Mouse (Mus musculus): ENCODE results near the gene Rhox6. TPM values are rescaled to one million over a fixed set of nuclear protein-coding genes. Genes with fewer than 3 reads are reported as not detected.
A peak's percentile ranks its signal among the peaks of the same experiment; 100 is the strongest.
"Not testable (repeated sequence)": the region's sequence is repeated elsewhere in the genome, so short reads cannot be mapped to it uniquely, and the experiment has no call there.

Rhox6 gene
- polyA plus RNA-seq (2014; fragmentation: Nextera tagmentation; extraction: Ambion mirVana), result not detected in 2 replicates

DNA sequence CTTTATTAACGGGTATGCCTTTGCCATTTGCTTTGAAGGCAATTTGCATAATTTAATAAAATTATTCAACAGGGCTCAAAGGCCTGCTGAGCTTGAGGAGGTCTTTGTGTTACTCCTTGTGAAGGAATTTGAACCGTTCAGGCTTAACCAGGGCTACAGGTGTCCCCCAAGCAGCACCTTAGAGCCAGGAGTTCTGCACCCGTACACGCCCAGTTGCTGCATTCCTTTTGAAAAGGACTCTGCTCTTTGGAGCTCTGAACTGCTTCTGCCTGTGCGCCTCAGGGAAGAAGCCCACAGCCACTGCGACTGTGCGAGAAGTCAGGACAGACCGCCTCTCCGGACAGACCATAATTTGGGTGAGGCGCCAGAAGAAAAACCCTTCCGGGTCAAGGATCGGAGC lies at the start of gene Rhox6:
Rhox6 (plus strand) TSS at position 301 of the 400 bp plus-strand sequence.
- not testable (repeated sequence) for H3K36me3 ChIP-seq (ENCODE audit: control insufficient read depth, insufficient read depth, low read length); H3K27me3 ChIP-seq (replicated peaks; ENCODE audit: control insufficient read depth, insufficient read depth, low read length); H3K27ac ChIP-seq (ENCODE audit: low read depth, low read length); H3K9me3 ChIP-seq (replicated peaks; ENCODE audit: control insufficient read depth, low read length); H3K9ac ChIP-seq (ENCODE audit: low read length); H3K4me3 ChIP-seq (ENCODE audit: low read depth, low read length); H3K4me2 ChIP-seq (ENCODE audit: low read length); ATAC-seq; DNase-seq (ENCODE audit: low spot score); H3K4me1 ChIP-seq (ENCODE audit: control insufficient read depth, insufficient read depth, low read length)
- WGBS, result 91% methylated on average over 4 of the region's 12 CpGs

DNA sequence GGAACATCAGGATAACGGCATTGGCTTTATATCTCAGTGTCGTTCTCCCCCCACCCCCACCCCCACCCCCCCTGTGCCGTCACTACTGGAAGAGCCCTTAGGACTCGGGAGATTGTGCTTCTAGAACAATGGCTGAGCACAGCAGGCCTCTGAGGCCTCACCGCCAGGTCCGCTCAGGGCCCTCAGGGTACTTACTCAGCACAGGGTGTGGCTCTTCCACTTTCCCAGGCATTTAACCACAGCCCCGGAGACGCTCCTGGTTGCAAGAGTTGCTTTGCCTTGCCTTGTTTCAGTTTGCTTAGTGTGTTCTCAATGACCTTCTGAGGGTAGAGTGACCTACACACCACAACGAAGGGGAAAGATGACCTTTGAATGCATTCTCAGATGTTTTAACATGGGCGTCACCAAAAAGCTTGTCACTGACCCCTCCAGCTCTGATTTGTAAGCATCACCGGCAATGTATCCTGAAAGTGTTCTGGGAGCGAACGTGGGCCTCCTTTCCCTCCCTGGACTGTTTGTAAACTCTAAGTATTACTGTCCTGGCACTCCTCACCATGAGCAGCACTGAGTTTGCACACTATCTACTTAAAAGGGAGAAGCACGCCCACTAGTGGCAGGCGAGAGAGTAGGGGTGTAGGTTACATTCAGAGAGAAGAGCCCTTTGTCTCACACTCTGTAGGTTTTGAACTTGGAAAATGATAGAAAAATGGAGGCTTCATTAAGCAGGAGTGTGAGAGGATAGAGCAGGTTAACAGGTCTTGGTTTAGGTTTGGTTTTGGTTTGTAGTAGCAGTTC lies 19.2 kb upstream of the Rhox6 start:
- no peak overlapping the region for H3K9ac ChIP-seq (ENCODE audit: low read length)
- no peak overlapping the region for H3K4me3 ChIP-seq (ENCODE audit: low read depth, low read length)
- H3K27ac ChIP-seq (ENCODE audit: low read depth, low read length), result no peak overlapping the region
- H3K4me2 ChIP-seq (ENCODE audit: low read length), result no peak overlapping the region
- ATAC-seq (no peak), DNase-seq (ENCODE audit: low spot score) (no peak)
- no peaks in the 10 kb centered on the region for H3K36me3 ChIP-seq (ENCODE audit: control insufficient read depth, insufficient read depth, low read length)
- H3K4me1 ChIP-seq (ENCODE audit: control insufficient read depth, insufficient read depth, low read length), result no peaks in the 10 kb centered on the region
- 81% methylated on average over 15 of the region's 15 CpGs for WGBS
- no peaks in the 10 kb centered on the region for H3K9me3 ChIP-seq (replicated peaks; ENCODE audit: control insufficient read depth, low read length)
- H3K27me3 ChIP-seq (replicated peaks; ENCODE audit: control insufficient read depth, insufficient read depth, low read length), result no peaks in the 10 kb centered on the region

DNA sequence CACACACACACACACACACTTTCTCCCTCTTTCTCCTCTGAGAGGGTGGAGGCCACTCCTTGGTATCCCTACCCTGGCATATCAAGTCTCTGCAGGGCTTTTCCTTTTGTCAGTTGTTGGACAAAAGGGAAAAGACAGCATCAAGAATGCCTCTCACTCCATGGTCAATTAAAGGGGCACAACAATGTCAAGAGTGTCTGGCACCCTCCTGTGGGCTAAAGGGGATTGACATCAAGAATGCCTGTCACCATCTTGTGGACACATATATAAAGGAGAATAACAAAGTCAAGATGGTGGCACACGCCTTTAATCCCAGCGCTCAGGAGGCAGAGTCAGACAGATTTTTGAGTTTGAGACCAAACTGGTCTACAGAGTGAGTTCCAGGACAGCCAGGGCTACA lies 17.3 kb upstream of the Rhox6 start:
- WGBS, result 84% methylated on average over 2 of the region's 2 CpGs
- Histone ChIP-seq H3K36me3 (ENCODE audit: control insufficient read depth, insufficient read depth, low read length) (no peaks in the 10 kb centered on the region), H3K27ac (ENCODE audit: low read depth, low read length) (no peak overlapping the region), H3K27me3 (replicated peaks; ENCODE audit: control insufficient read depth, insufficient read depth, low read length) (no peaks in the 10 kb centered on the region), H3K4me1 (ENCODE audit: control insufficient read depth, insufficient read depth, low read length) (no peaks in the 10 kb centered on the region), H3K9me3 (replicated peaks; ENCODE audit: control insufficient read depth, low read length) (no peaks in the 10 kb centered on the region), H3K4me2 (ENCODE audit: low read length) (no peak overlapping the region), H3K9ac (ENCODE audit: low read length) (no peak overlapping the region), H3K4me3 (ENCODE audit: low read depth, low read length) (no peak overlapping the region)
- ATAC-seq (no peak), DNase-seq (ENCODE audit: low spot score) (no peak)

DNA sequence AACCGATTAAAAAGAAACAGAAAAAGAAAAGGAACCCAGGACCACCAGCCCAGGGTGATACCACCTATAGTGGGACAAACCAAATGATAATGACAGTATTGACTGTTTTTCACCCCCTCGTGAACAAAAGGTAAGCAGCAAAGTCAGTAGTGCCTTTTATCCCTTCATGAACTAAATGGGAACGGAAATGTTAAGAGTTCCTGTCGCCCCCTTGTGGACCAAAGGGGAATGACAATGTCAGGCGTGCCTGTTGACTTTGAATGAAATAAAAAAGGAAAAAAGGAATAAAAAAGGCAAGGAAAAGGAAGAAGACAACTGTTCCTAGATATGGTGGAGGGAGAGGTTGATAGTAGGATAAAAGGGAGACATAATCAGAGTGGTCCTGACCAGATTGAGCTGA lies 15.5 kb upstream of the Rhox6 start:
- no peak overlapping the region for H3K4me3 ChIP-seq (ENCODE audit: low read depth, low read length)
- H3K27me3 ChIP-seq (replicated peaks; ENCODE audit: control insufficient read depth, insufficient read depth, low read length), result no peaks in the 10 kb centered on the region
- H3K36me3 ChIP-seq (ENCODE audit: control insufficient read depth, insufficient read depth, low read length), result no peaks in the 10 kb centered on the region
- H3K4me2 ChIP-seq (ENCODE audit: low read length), result no peak overlapping the region
- no peaks in the 10 kb centered on the region for H3K4me1 ChIP-seq (ENCODE audit: control insufficient read depth, insufficient read depth, low read length)
- ATAC-seq (no peak), DNase-seq (ENCODE audit: low spot score) (peak; percentile 16)
- H3K9me3 ChIP-seq (replicated peaks; ENCODE audit: control insufficient read depth, low read length), result no peaks in the 10 kb centered on the region
- no peak overlapping the region for H3K27ac ChIP-seq (ENCODE audit: low read depth, low read length)
- WGBS, result 29% methylated on average over 5 of the region's 5 CpGs
- H3K9ac ChIP-seq (ENCODE audit: low read length), result no peak overlapping the region

- H3K4me3 ChIP-seq (ENCODE audit: low read depth, low read length), result no peak overlapping the region
- no peaks in the 10 kb centered on the region for H3K4me1 ChIP-seq (ENCODE audit: control insufficient read depth, insufficient read depth, low read length)
- ATAC-seq (no peak), DNase-seq (ENCODE audit: low spot score) (no peak)
- no peaks in the 10 kb centered on the region for H3K36me3 ChIP-seq (ENCODE audit: control insufficient read depth, insufficient read depth, low read length)
- no peaks in the 10 kb centered on the region for H3K9me3 ChIP-seq (replicated peaks; ENCODE audit: control insufficient read depth, low read length)
- no peak overlapping the region for H3K27ac ChIP-seq (ENCODE audit: low read depth, low read length)
- H3K27me3 ChIP-seq (replicated peaks; ENCODE audit: control insufficient read depth, insufficient read depth, low read length), result no peaks in the 10 kb centered on the region
- H3K9ac ChIP-seq (ENCODE audit: low read length), result no peak overlapping the region
- H3K4me2 ChIP-seq (ENCODE audit: low read length), result no peak overlapping the region
- 81% methylated on average over 10 of the region's 10 CpGs for WGBS
These were observed 11.0 kb upstream of the Rhox6 start for GRCm38 (mm10) chrX:37815665-37816064.

DNA sequence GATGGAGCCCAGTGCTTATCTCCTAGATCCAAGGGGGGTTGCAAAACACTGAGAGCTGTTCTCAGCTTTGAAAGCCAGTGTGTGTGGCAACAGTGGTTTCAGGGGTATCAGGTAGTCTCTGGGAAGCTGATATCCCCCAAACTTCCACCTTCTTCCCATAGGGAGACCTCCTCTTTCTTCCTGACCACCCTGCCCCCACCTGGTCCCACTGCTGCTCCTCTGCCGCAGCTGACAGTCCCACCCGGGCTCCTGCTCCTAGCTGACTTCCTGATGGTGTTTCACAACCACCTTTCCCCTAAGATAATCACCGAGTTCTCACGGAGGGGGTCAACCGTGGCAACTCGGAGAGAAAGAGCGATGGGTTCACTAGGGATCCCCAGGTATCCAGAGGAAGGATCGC lies 4.7 kb downstream of the Rhox6 start, which contains the start of gene Rhox7a:
Rhox7a (plus strand) TSS at position 301 of the 400 bp plus-strand sequence.
- ATAC-seq; H3K9me3 ChIP-seq (replicated peaks; ENCODE audit: control insufficient read depth, low read length); H3K4me2 ChIP-seq (ENCODE audit: low read length); H3K36me3 ChIP-seq (ENCODE audit: control insufficient read depth, insufficient read depth, low read length); H3K9ac ChIP-seq (ENCODE audit: low read length); H3K27me3 ChIP-seq (replicated peaks; ENCODE audit: control insufficient read depth, insufficient read depth, low read length); DNase-seq (ENCODE audit: low spot score); H3K27ac ChIP-seq (ENCODE audit: low read depth, low read length); H3K4me1 ChIP-seq (ENCODE audit: control insufficient read depth, insufficient read depth, low read length); H3K4me3 ChIP-seq (ENCODE audit: low read depth, low read length): not testable (repeated sequence)
- 86% methylated on average over 8 of the region's 8 CpGs for WGBS

- WGBS, result 97% methylated on average over 2 of the region's 2 CpGs
- DNase-seq (ENCODE audit: low spot score) (no peak), ATAC-seq (no peak)
- H3K4me1 ChIP-seq (ENCODE audit: control insufficient read depth, insufficient read depth, low read length), result no peaks in the 10 kb centered on the region
- H3K27me3 ChIP-seq (replicated peaks; ENCODE audit: control insufficient read depth, insufficient read depth, low read length), result no peaks in the 10 kb centered on the region
- no peaks in the 10 kb centered on the region for H3K9me3 ChIP-seq (replicated peaks; ENCODE audit: control insufficient read depth, low read length)
- no peaks in the 10 kb centered on the region for H3K36me3 ChIP-seq (ENCODE audit: control insufficient read depth, insufficient read depth, low read length)
- H3K4me2 ChIP-seq (ENCODE audit: low read length), result no peak overlapping the region
- no peak overlapping the region for H3K4me3 ChIP-seq (ENCODE audit: low read depth, low read length)
- H3K27ac ChIP-seq (ENCODE audit: low read depth, low read length), result no peak overlapping the region
- no peak overlapping the region for H3K9ac ChIP-seq (ENCODE audit: low read length)
These were observed 44.9 kb downstream of the Rhox6 start for GRCm38 (mm10) chrX:37871641-37872040.

- Histone ChIP-seq H3K4me2 (ENCODE audit: low read length) (no peak within 1 kb of the TSS), H3K9ac (ENCODE audit: low read length) (no peak within 1 kb of the TSS), H3K9me3 (replicated peaks; ENCODE audit: control insufficient read depth, low read length) (no peaks in the 10 kb centered on the region), H3K36me3 (ENCODE audit: control insufficient read depth, insufficient read depth, low read length) (no peaks in the 10 kb centered on the region), H3K4me3 (ENCODE audit: low read depth, low read length) (no peak within 1 kb of the TSS), H3K4me1 (ENCODE audit: control insufficient read depth, insufficient read depth, low read length) (no peaks in the 10 kb centered on the region), H3K27me3 (replicated peaks; ENCODE audit: control insufficient read depth, insufficient read depth, low read length) (no peaks in the 10 kb centered on the region), H3K27ac (ENCODE audit: low read depth, low read length) (no peak within 1 kb of the TSS)
- 82% methylated on average over 4 of the region's 4 CpGs for WGBS
- ATAC-seq, result no peak
- no peak for DNase-seq (ENCODE audit: low spot score)
These were observed 52.1 kb downstream of the Rhox6 start, which contains the start of gene Rhox8 for GRCm38 (mm10) chrX:37878844-37879243. TSS of gene Rhox8 (minus strand) at chrX:37878944.

All from forebrain, embryonic 14.5 days (tissue).